Mouse (Mus musculus) thymus, postnatal 25 days (tissue): Measurements from ENCODE around the gene Kif7.

Source experiments
- DNase-seq: peaks from one replicate; pipeline ENCODE4 v3.0.0; 2022

The Kif7 gene

GRCm38 (mm10) chr7:79715187-79715981 is at the start of gene Kif7:
Kif7 (minus strand) TSS chr7:79715720.
- DNase-seq = peak; percentile 85

GRCm38 (mm10) chr7:79762106-79762505 is 46.6 kb upstream of the Kif7 start:
- no peak for DNase-seq

GRCm38 (mm10) chr7:79761124-79761876 is 45.8 kb upstream of the Kif7 start:
- DNase-seq = no peak

GRCm38 (mm10) chr7:79759766-79760165 is 44.2 kb upstream of the Kif7 start:
- no peak for DNase-seq

GRCm38 (mm10) chr7:79758176-79758575 is 42.7 kb upstream of the Kif7 start:
- no peak for DNase-seq

GRCm38 (mm10) chr7:79756334-79756733 is 40.8 kb upstream of the Kif7 start:
- no peak for DNase-seq

GRCm38 (mm10) chr7:79749511-79749910 is 34.0 kb upstream of the Kif7 start:
- DNase-seq = no peak

GRCm38 (mm10) chr7:79747659-79748058 is 32.1 kb upstream of the Kif7 start:
- no peak for DNase-seq

- DNase-seq = no peak
Measured at GRCm38 (mm10) chr7:79744585-79744984, 29.1 kb upstream of the Kif7 start.

- no peak for DNase-seq
Measured at GRCm38 (mm10) chr7:79744051-79744450, 28.5 kb upstream of the Kif7 start.

GRCm38 (mm10) chr7:79742659-79743536 is 27.4 kb upstream of the Kif7 start, which contains the start of the genes Pex11a and Wdr93:
Pex11a (minus strand) TSS chr7:79743131.
Wdr93 (plus strand) TSS chr7:79743163.
- peak; percentile 81 for DNase-seq

- DNase-seq = no peak
Measured at GRCm38 (mm10) chr7:79742277-79742658, 26.7 kb upstream of the Kif7 start.

GRCm38 (mm10) chr7:79740279-79740678 is 24.8 kb upstream of the Kif7 start:
- no peak for DNase-seq

GRCm38 (mm10) chr7:79738913-79739312 is 23.4 kb upstream of the Kif7 start:
- no peak for DNase-seq

- DNase-seq = no peak
Measured at GRCm38 (mm10) chr7:79736511-79736910, 21.0 kb upstream of the Kif7 start.

GRCm38 (mm10) chr7:79734563-79734962 is 19.0 kb upstream of the Kif7 start:
- no peak for DNase-seq

- DNase-seq = no peak
Measured at GRCm38 (mm10) chr7:79732622-79733021, 17.1 kb upstream of the Kif7 start, which contains the start of gene Plin1. Plin1 (minus strand) TSS chr7:79732903.

GRCm38 (mm10) chr7:79731438-79731837 is 15.9 kb upstream of the Kif7 start:
- DNase-seq = no peak

- peak; percentile 23 for DNase-seq
Measured at GRCm38 (mm10) chr7:79729743-79730370, 14.3 kb upstream of the Kif7 start.

GRCm38 (mm10) chr7:79729169-79729568 is 13.6 kb upstream of the Kif7 start:
- peak; percentile 76 for DNase-seq

- peak; percentile 82 for DNase-seq
Measured at GRCm38 (mm10) chr7:79728219-79728618, 12.7 kb upstream of the Kif7 start.

GRCm38 (mm10) chr7:79727091-79727490 is 11.6 kb upstream of the Kif7 start:
- peak; percentile 74 for DNase-seq
